Mouse (Mus musculus): ENCODE measurements around the gene Lypd5.

Lypd5 gene

GRCm38 (mm10) chr7:24357899-24358298 is 8.9 kb downstream of the Lypd5 start:
- peak in 1 of 2 experiments; percentile 30 for DNase-seq (ENCODE audit: inconsistent age in 2 of 2, low spot score in 1 of 2)

GRCm38 (mm10) chr7:24359269-24359668 is 10.3 kb downstream of the Lypd5 start:
- DNase-seq (ENCODE audit: inconsistent age in 2 of 2, low spot score in 1 of 2): peak in 1 of 2 experiments; percentile 74

GRCm38 (mm10) chr7:24361001-24361400 is 12.0 kb downstream of the Lypd5 start:
- DNase-seq (ENCODE audit: inconsistent age in 2 of 2, low spot score in 1 of 2): no peak

- DNase-seq (ENCODE audit: inconsistent age in 2 of 2, low spot score in 1 of 2): peak in 1 of 2 experiments; percentile 69
Measured at GRCm38 (mm10) chr7:24363228-24363627, 14.2 kb downstream of the Lypd5 start.

GRCm38 (mm10) chr7:24364827-24365226 is 15.8 kb downstream of the Lypd5 start:
- peak; percentile 83 to 94 for DNase-seq (ENCODE audit: inconsistent age in 2 of 2, low spot score in 1 of 2)

GRCm38 (mm10) chr7:24365258-24366014 is 16.4 kb downstream of the Lypd5 start:
- peak in 1 of 2 experiments; percentile 51 for DNase-seq (ENCODE audit: inconsistent age in 2 of 2, low spot score in 1 of 2)

- DNase-seq (ENCODE audit: inconsistent age in 2 of 2, low spot score in 1 of 2): no peak
Measured at GRCm38 (mm10) chr7:24366716-24367632, 18.0 kb downstream of the Lypd5 start.

- DNase-seq (ENCODE audit: inconsistent age in 2 of 2, low spot score in 1 of 2): no peak
Measured at GRCm38 (mm10) chr7:24368226-24368625, 19.2 kb downstream of the Lypd5 start.

GRCm38 (mm10) chr7:24368946-24369345 is 19.9 kb downstream of the Lypd5 start:
- DNase-seq (ENCODE audit: inconsistent age in 2 of 2, low spot score in 1 of 2): no peak

GRCm38 (mm10) chr7:24369731-24370541 is 20.9 kb downstream of the Lypd5 start, which contains the start of gene Kcnn4:
TSS of gene Kcnn4 (plus strand) at chr7:24370263.
- no peak for DNase-seq (ENCODE audit: inconsistent age in 2 of 2, low spot score in 1 of 2)

GRCm38 (mm10) chr7:24371012-24371808 is 22.2 kb downstream of the Lypd5 start:
- DNase-seq (ENCODE audit: inconsistent age in 2 of 2, low spot score in 1 of 2): no peak

- no peak for DNase-seq (ENCODE audit: inconsistent age in 2 of 2, low spot score in 1 of 2)
Measured at GRCm38 (mm10) chr7:24371809-24372145, 22.8 kb downstream of the Lypd5 start.

GRCm38 (mm10) chr7:24372300-24372699 is 23.3 kb downstream of the Lypd5 start:
- no peak for DNase-seq (ENCODE audit: inconsistent age in 2 of 2, low spot score in 1 of 2)

- no peak for DNase-seq (ENCODE audit: inconsistent age in 2 of 2, low spot score in 1 of 2)
Measured at GRCm38 (mm10) chr7:24372786-24373185, 23.8 kb downstream of the Lypd5 start.

GRCm38 (mm10) chr7:24373538-24374379 is 24.8 kb downstream of the Lypd5 start:
- DNase-seq (ENCODE audit: inconsistent age in 2 of 2, low spot score in 1 of 2): peak in 1 of 2 experiments; percentile 40

GRCm38 (mm10) chr7:24376456-24376855 is 27.5 kb downstream of the Lypd5 start:
- DNase-seq (ENCODE audit: inconsistent age in 2 of 2, low spot score in 1 of 2): no peak

- DNase-seq (ENCODE audit: inconsistent age in 2 of 2, low spot score in 1 of 2): peak; percentile 57 to 76
Measured at GRCm38 (mm10) chr7:24377091-24377865, 28.3 kb downstream of the Lypd5 start.

- no peak for DNase-seq (ENCODE audit: inconsistent age in 2 of 2, low spot score in 1 of 2)
Measured at GRCm38 (mm10) chr7:24378049-24378701, 29.2 kb downstream of the Lypd5 start.
